Mouse (Mus musculus) ES-E14 (cell line): ENCODE measurements at regions not wholly inside any gene's neighbourhood (a gene's known extent, or its start where the extent isn't known, plus 50 kb on each side); places are given as distances from the start of the nearest gene placed in this dataset.

Experiments used
- DNase-seq: peaks from one replicate; pipeline ENCODE4 v3.0.0-alpha.2; 2013; ENCODE audit warnings: low read depth, low spot score
- H3K27ac ChIP-seq: 2 replicates; pipeline ENCODE4 v1.5.1; 2012; ENCODE audit warnings: low read depth, mild to moderate bottlenecking, low read length, moderate library complexity, mixed read lengths; ENCODE audit not compliant: poor library complexity, insufficient read depth, severe bottlenecking
- H3K36me3 ChIP-seq: 2 replicates; pipeline ENCODE4 v1.6.1; 2012; ENCODE audit warnings: mild to moderate bottlenecking, low read length, moderate library complexity, mixed read lengths; ENCODE audit not compliant: control insufficient read depth, poor library complexity, insufficient read depth, severe bottlenecking
- H3K4me1 ChIP-seq, 2 experiments: fragments of 150-350 bp in 1 of 2; sonication (generic) in 1 of 2; 2 replicates each; pipeline ENCODE4 v1.6.1; 2012; ENCODE audit warnings: low read length in 2 of 2, mild to moderate bottlenecking in 1 of 2, mixed read lengths in 1 of 2; ENCODE audit not compliant: control insufficient read depth in 2 of 2, insufficient read depth in 2 of 2, poor library complexity in 1 of 2
- H3K4me3 ChIP-seq, 2 experiments: fragments of 150-350 bp in 1 of 2; sonication (generic) in 1 of 2; 2 replicates each; pipeline ENCODE4 v1.5.1; 2012; ENCODE audit warnings: low read length in 2 of 2, low read depth in 1 of 2, mild to moderate bottlenecking in 1 of 2, mixed read lengths in 1 of 2; ENCODE audit not compliant: insufficient read depth in 1 of 2, poor library complexity in 1 of 2, severe bottlenecking in 1 of 2
- H3K9ac ChIP-seq: 2 replicates; pipeline ENCODE4 v1.6.1; 2012; ENCODE audit warnings: low read depth, mild to moderate bottlenecking, low read length, mixed read lengths; ENCODE audit not compliant: poor library complexity, insufficient read depth, severe bottlenecking
- H3K9me3 ChIP-seq: fragments of 150-350 bp; sonication (generic); 2 replicates; pipeline ENCODE4 v1.6.1; 2012; ENCODE audit warnings: low read depth, mild to moderate bottlenecking, low read length; ENCODE audit not compliant: control insufficient read depth, insufficient read depth
- CHD2 ChIP-seq: IDR thresholded peaks from 2 replicates; pipeline ENCODE4 v1.6.1; 2014; ENCODE audit warnings: mild to moderate bottlenecking, low read depth, low read length, inconsistent platforms
- HCFC1 ChIP-seq: IDR thresholded peaks from 2 replicates; pipeline ENCODE4 v1.6.1; 2012; ENCODE audit warnings: low read length, inconsistent platforms, borderline replicate concordance; ENCODE audit not compliant: insufficient read depth
- MAFK ChIP-seq: IDR thresholded peaks from 2 replicates; pipeline ENCODE4 v1.6.1; 2014; ENCODE audit warnings: mild to moderate bottlenecking, low read depth, low read length, inconsistent platforms; ENCODE audit not compliant: insufficient read depth
- ZC3H11A ChIP-seq: IDR thresholded peaks from 2 replicates; pipeline ENCODE4 v1.6.1; 2012; ENCODE audit warnings: low read depth, mild to moderate bottlenecking, inconsistent platforms, low read length, borderline replicate concordance
- ZNF384 ChIP-seq: IDR thresholded peaks from 2 replicates; pipeline ENCODE4 v1.6.1; 2012; ENCODE audit warnings: low read depth, low read length, inconsistent platforms
- in situ Hi-C, 2 experiments: fragments of 600-800 bp; cut with MboI; formaldehyde crosslinking; loops; one replicate each; pipeline ENCODE4 v1.15.1; 2025; ENCODE audit warnings: low sequenced_read_pairs in 2 of 2, inconsistent platforms in 1 of 2; ENCODE audit not compliant: unreplicated experiment in 2 of 2

GRCm38 (mm10) chrX:70820518-70820917, 229.5 kb upstream of the Mamld1 start:
- H3K36me3 ChIP-seq, result no peaks in the 10 kb centered on the region
- no peak overlapping the region for H3K9ac ChIP-seq
- no peaks in the 10 kb centered on the region for H3K9me3 ChIP-seq
- DNase-seq, result no peak
- H3K4me3 ChIP-seq, result no peak overlapping the region
- in situ Hi-C loops, result no loop called here
- H3K27ac ChIP-seq, result no peak overlapping the region
- H3K4me1 ChIP-seq, result no peaks in the 10 kb centered on the region
- TF ChIP-seq ZC3H11A (no peak), CHD2 (no peak), HCFC1 (no peak), ZNF384 (no peak), MAFK (no peak)

- TF ChIP-seq CHD2, result no peak
- TF ChIP-seq ZC3H11A, result no peak
- TF ChIP-seq ZNF384, result no peak
- no peak for TF ChIP-seq HCFC1
- no peak for TF ChIP-seq MAFK
- no peak overlapping the region for H3K9ac ChIP-seq
- no peaks in the 10 kb centered on the region for H3K9me3 ChIP-seq
- no peaks in the 10 kb centered on the region for H3K36me3 ChIP-seq
- H3K4me1 ChIP-seq, result no peaks in the 10 kb centered on the region
- in situ Hi-C loops, result no loop called here
- no peak overlapping the region for H3K4me3 ChIP-seq
- no peak for DNase-seq
- H3K27ac ChIP-seq, result no peak overlapping the region
Observed at GRCm38 (mm10) chrX:70817771-70818170, 232.3 kb upstream of the Mamld1 start.

GRCm38 (mm10) chrX:70816662-70817061, 233.4 kb upstream of the Mamld1 start:
- H3K9ac ChIP-seq, result no peak overlapping the region
- in situ Hi-C loops, result no loop called here
- H3K9me3 ChIP-seq, result no peaks in the 10 kb centered on the region
- no peak for DNase-seq
- no peak for TF ChIP-seq ZC3H11A
- no peak for TF ChIP-seq MAFK
- TF ChIP-seq CHD2, result no peak
- TF ChIP-seq HCFC1, result no peak
- TF ChIP-seq ZNF384, result no peak
- no peaks in the 10 kb centered on the region for H3K36me3 ChIP-seq
- H3K4me3 ChIP-seq, result no peak overlapping the region
- no peak overlapping the region for H3K27ac ChIP-seq
- no peaks in the 10 kb centered on the region for H3K4me1 ChIP-seq

- DNase-seq, result no peak
- H3K27ac ChIP-seq, result no peak overlapping the region
- in situ Hi-C loops, result no loop called here
- TF ChIP-seq CHD2 (no peak), ZNF384 (no peak), ZC3H11A (no peak), MAFK (no peak), HCFC1 (no peak)
- H3K9me3 ChIP-seq, result no peaks in the 10 kb centered on the region
- no peak overlapping the region for H3K9ac ChIP-seq
- H3K36me3 ChIP-seq, result no peaks in the 10 kb centered on the region
- no peaks in the 10 kb centered on the region for H3K4me1 ChIP-seq
- H3K4me3 ChIP-seq, result no peak overlapping the region
Observed at GRCm38 (mm10) chrX:70791796-70792195, 258.3 kb upstream of the Mamld1 start.

- TF ChIP-seq CHD2, result no peak
- no peak for TF ChIP-seq ZC3H11A
- TF ChIP-seq HCFC1, result no peak
- in situ Hi-C loops, result no loop called here
- no peak overlapping the region for H3K27ac ChIP-seq
Observed at GRCm38 (mm10) chrX:70762862-70763261, 285.9 kb upstream of the Tmem185a start.

More at GRCm38 (mm10) chrX:70762862-70763261, 285.9 kb upstream of the Tmem185a start:
- Histone ChIP-seq H3K9me3 (no peaks in the 10 kb centered on the region), H3K9ac (no peak overlapping the region), H3K36me3 (no peaks in the 10 kb centered on the region), H3K4me1 (no peaks in the 10 kb centered on the region), H3K4me3 (no peak overlapping the region)
- DNase-seq, result no peak
